Mouse (Mus musculus): ENCODE data around the gene Rras.

- no peak for TF ChIP-seq CTCF (IDR thresholded peaks at IDR 0.05; ENCODE audit: extremely low read depth, insufficient read depth, low read length)
- TF ChIP-seq POLR2A (IDR thresholded peaks at IDR 0.05; ENCODE audit: extremely low read depth, insufficient read depth, low read length): no peak
Observed at GRCm38 (mm10) chr7:45050945-45051600, 33.3 kb downstream of the Rras start.

All from cortical plate, adult 2 months (tissue).